Mouse (Mus musculus) bone marrow, adult 2 months (tissue): ENCODE results near the gene Tnni3. TPM values are rescaled to one million over a fixed set of nuclear protein-coding genes. Genes with fewer than 3 reads are reported as not detected.

Experiments used
- H3K27ac ChIP-seq: fragments of 200-500 bp; 2 replicates; pipeline ENCODE4 v1.5.1; 2012; ENCODE audit warnings: low read depth, mild to moderate bottlenecking, control low read depth, inconsistent platforms, low read length; ENCODE audit not compliant: control insufficient read depth, poor library complexity, insufficient read depth
- H3K4me1 ChIP-seq: fragments of 200-500 bp; 2 replicates; pipeline ENCODE4 v1.6.1; 2011; ENCODE audit warnings: low read length; ENCODE audit not compliant: control insufficient read depth, insufficient read depth
- H3K4me3 ChIP-seq: fragments of 200-500 bp; replicated peaks from 2 replicates; pipeline ENCODE3; 2011; ENCODE audit warnings: mild to moderate bottlenecking, low read depth, low read length, control low read depth; ENCODE audit not compliant: control insufficient read depth
- CTCF ChIP-seq: fragments of 200-500 bp; IDR thresholded peaks from 2 replicates; pipeline ENCODE4 v1.5.1; 2011; ENCODE audit warnings: low read length, control low read depth; ENCODE audit not compliant: control insufficient read depth, insufficient read depth
- POLR2A ChIP-seq: fragments of 200-500 bp; IDR thresholded peaks from 2 replicates; pipeline ENCODE4 v1.6.1; 2011; ENCODE audit warnings: low read depth, mild to moderate bottlenecking, control low read depth, low read length, borderline replicate concordance; ENCODE audit not compliant: control insufficient read depth
- WGBS: fragments of 180-500 bp; shearing (Covaris S2); methylation state at CpG from one replicate; pipeline ENCODE4 v1.1.7; 2018; 5-methylcytosine and 5-hydroxymethylcytosine counted together
- polyA plus RNA-seq: library from polyadenylated mRNA; stranded (reverse); fragments of >200 nt; gene quantifications from 2 replicates; pipeline ENCODE4 v1.2.4, GENCODE M21; 2011; ENCODE audit warnings: low replicate concordance; ENCODE audit not compliant: missing spikeins, insufficient read depth, insufficient read length

Gene Tnni3
- polyA plus RNA-seq, 1 experiment: 25.9 TPM

DNA sequence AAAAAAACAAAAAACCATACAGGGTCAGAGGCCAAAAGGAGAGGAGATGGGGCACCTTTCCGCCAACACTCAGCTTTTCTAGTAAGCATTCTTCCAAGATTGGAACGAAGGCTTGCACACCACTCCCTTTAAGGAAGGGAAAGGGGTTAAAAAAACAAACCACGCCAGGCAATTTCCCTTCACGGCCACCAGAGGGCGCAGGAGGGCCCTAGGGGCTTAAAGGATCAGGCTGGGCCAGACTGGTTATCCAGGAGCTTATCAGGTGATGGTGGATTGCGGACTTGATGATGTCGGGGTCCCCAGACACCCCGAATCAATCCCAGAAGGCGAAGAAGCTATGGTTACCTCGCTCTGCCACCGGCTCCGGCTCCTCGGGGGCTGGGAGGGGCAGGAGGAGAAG is 10.8 kb downstream of the Tnni3 start:
- TF ChIP-seq POLR2A (no peak), CTCF (peak; percentile 85)
- 27% methylated on average over 13 of the region's 13 CpGs for WGBS
- Histone ChIP-seq H3K27ac (no peak overlapping the region), H3K4me3 (no peak overlapping the region), H3K4me1 (peaks cover 2% of the 10 kb centered on the region; the same call in 1 of the 2 replicates)

GRCm38 (mm10) chr7:4511489-4512224 is 12.4 kb downstream of the Tnni3 start:
- Histone ChIP-seq H3K4me1 (peaks cover 3% of the 10 kb centered on the region; the same call in 1 of the 2 replicates), H3K4me3 (no peak overlapping the region), H3K27ac (no peak overlapping the region)
- WGBS: 77% methylated on average over 8 of the region's 8 CpGs
- TF ChIP-seq POLR2A (no peak), CTCF (no peak)

DNA sequence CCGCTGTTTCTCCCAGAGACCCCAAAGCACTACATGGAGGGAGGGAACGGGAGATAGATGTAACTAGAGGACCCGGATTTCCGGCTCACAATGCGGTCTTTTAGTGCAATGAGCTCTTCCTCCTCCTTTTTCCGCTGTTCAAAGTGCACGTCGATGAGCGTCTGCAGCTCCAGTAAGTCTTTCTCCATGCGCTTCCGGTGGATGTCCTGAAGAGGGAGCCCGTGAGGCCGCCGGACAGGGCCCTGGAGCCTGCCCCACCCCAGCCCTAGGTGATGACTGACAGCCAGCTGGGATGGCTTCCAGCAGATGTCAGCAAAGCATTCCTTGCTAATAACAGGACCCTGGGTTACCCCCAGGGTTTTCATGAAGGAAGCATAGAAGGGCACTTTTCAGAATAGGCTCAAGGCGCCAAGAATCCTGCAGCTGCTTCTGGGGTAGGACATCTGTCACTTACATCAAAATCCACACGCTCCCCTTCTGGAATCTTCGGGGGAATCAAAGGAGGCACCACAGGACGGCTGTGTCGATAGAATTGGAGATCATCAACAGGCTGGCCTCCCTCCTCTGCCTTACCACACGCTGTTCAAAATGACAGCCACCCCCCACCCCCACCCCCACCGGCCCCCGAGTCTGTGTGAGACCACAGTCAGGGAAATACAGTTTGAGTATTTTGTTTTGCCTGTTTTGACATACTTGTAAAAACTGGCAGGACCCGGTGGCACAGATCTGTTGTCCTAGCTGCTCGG is 14.0 kb downstream of the Tnni3 start:
- Histone ChIP-seq H3K27ac (0 out of 2 replicates have a peak overlapping the region, but pooled peaks have one; percentile 20), H3K4me3 (no peak overlapping the region), H3K4me1 (peaks cover 5% of the 10 kb centered on the region)
- peak; percentile 79 for TF ChIP-seq CTCF
- no peak for TF ChIP-seq POLR2A
- WGBS: 25% methylated on average over 24 of the region's 24 CpGs

DNA sequence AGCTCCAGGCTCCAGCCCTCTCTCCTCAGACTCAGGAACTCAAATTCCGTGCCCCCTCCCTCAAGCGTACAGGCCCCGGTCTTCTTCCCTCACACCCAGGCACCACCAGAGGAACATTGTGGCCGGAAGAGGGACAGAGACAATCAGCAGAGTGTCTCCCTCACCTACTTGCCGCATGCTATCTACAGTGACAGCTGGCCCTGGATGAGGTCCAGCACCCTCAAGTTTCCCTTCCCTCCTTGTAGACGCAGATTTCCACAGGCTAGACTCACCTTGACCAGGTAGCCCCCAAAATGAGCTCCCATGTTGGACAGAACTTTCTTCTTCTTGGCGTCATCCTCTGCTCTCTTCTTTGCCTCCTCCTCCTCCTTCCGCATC is 15.3 kb downstream of the Tnni3 start:
- 43% methylated on average over 8 of the region's 8 CpGs for WGBS
- TF ChIP-seq POLR2A: no peak
- TF ChIP-seq CTCF: no peak
- Histone ChIP-seq H3K4me1 (peaks cover 11% of the 10 kb centered on the region), H3K27ac (peak overlapping the region; percentile 14; the same call in 1 of the 2 replicates), H3K4me3 (peak overlapping the region; percentile 22)

DNA sequence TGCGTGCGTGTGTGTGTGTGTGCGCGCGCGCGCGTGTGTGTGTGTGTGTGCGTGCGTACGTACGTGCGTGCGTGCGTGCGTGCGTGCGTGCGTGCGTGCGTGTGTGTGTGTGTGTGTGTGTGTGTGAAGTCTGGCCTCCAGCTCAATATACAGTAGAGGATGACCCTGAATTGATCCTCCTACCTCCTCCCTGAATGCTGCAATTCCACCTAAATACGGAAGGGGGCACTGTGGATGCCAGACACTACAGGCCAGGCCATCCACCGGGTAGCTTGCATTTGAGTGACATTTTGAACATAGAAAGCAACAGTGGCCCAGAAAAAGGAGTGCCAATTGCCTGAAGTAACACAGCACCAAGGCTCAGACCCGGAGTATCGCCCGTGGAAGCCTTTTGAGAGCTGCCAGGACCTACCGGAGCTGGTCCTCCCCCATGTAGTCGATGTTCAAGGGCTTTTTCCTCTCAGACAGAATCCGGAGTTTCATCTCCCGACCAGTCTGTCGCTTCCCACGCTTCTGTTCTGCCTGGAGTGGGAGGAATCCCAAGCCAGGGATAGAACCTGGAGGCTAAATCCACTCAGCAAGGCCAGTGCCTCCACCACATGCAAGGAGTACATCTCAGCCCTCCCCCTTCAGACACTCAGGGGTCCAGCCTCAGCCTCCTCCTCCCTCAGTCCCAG is 15.8 kb downstream of the Tnni3 start:
- 75% methylated on average over 30 of the region's 32 CpGs for WGBS
- Histone ChIP-seq H3K4me1 (peaks cover 13% of the 10 kb centered on the region), H3K27ac (0 out of 2 replicates have a peak overlapping the region, but pooled peaks have one; percentile 1), H3K4me3 (no peak overlapping the region)
- TF ChIP-seq POLR2A: no peak
- peak; percentile 51; the same call in 1 of the 2 replicates for TF ChIP-seq CTCF

DNA sequence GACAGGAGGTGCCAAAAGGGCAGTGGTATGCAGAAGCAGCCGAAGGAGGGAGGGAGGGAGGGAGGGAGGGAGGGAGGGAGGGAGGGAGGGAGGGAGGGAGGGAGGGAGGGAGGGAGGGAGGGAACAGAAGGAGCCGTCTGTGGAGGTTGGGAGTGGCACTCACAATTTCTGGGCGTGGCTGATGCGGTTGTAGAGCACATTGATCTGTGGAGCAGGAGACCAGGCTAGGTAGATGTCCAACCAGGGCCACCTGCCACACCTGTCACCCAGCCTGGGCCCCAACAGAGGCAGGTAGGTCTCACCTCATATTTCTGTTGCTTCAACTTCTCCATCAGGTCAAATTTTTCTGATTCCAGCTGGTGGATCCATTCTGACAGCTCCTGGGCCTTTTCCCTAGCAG is 16.8 kb downstream of the Tnni3 start:
- H3K27ac ChIP-seq: no peak overlapping the region
- 46% methylated on average over 3 of the region's 4 CpGs for WGBS
- TF ChIP-seq CTCF: no peak
- H3K4me1 ChIP-seq: peaks cover 13% of the 10 kb centered on the region
- H3K4me3 ChIP-seq: no peak overlapping the region

GRCm38 (mm10) chr7:4504646-4505435 is 19.2 kb downstream of the Tnni3 start:
- H3K4me3 ChIP-seq: no peak overlapping the region
- 16% methylated on average over 11 of the region's 11 CpGs for WGBS
- TF ChIP-seq CTCF: no peak
- TF ChIP-seq POLR2A: no peak
- peaks cover 11% of the 10 kb centered on the region for H3K4me1 ChIP-seq
- H3K27ac ChIP-seq: peak overlapping the region; percentile 77
